Mouse (Mus musculus): ENCODE measurements around the gene Igfbp5. TPM values are rescaled to one million over a fixed set of nuclear protein-coding genes. Genes with fewer than 3 reads are reported as not detected.
A peak's percentile ranks its signal among the peaks of the same experiment; 100 is the strongest.

The Igfbp5 gene
- polyA plus RNA-seq, 1 experiment, result 691 TPM

DNA sequence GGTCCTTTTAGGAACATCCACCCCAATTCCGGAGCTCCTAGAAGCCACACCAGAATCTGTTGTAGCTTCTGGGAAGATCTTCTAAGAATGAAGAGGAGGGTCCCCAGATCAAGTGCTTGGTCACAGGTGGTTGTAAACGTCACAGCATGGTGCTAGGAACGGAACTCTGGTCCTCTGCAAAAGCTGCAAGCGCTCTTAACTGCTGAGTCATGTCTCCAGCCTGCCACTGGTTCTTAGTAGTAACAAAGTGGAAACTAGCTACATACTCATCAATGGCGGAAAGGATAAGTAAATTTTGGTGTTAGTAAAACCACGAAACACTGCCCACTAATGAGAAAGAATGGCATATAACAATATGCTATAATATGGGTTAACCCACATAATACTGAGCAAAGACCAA, 54.7 kb downstream of the Igfbp5 start:
- Histone ChIP-seq H3ac (ENCODE audit: control insufficient read depth, insufficient read length) (no peak overlapping the region), H3K27me3 (ENCODE audit: control insufficient read depth, insufficient read depth, insufficient read length) (no peaks in the 10 kb centered on the region), H3K4me2 (ENCODE audit: low read depth) (no peak overlapping the region)

DNA sequence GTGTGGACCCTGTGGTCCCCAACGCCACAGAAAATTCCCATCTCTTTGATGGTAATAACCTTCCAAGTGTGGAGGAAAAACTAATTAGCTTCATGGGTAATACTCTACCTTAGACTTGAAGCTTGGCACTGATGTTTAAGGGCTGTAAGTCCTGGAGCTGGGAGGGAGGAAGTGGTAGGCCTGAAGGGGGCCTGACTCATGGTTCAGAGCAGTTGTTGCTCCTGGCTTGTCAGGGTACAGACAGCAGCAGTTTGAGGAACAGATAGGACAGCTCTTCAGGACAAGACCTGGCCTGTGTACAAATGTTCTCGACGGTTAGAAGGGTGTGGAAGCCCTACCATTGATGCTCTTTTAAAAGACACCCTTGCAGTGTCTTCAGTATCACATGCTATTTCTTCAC, 59.1 kb downstream of the Igfbp5 start:
- Histone ChIP-seq H3K27me3 (ENCODE audit: control insufficient read depth, insufficient read depth, insufficient read length) (no peaks in the 10 kb centered on the region), H3K4me2 (ENCODE audit: low read depth) (no peak overlapping the region), H3K36me3 (ENCODE audit: control insufficient read depth, insufficient read depth) (no peaks in the 10 kb centered on the region), H3K79me2 (ENCODE audit: control insufficient read depth, insufficient read depth) (no peaks in the 10 kb centered on the region), H3K4me3 (no peak overlapping the region), H3ac (ENCODE audit: control insufficient read depth, insufficient read length) (no peak overlapping the region)
- TF ChIP-seq MYOG (IDR thresholded peaks at IDR 0.05; ENCODE audit: control insufficient read depth in 1 of 3, insufficient read depth in 1 of 3, insufficient read length in 2 of 3, low read depth in 2 of 3) (peak in 1 of 3 experiments; percentile 32), SRF (IDR thresholded peaks at IDR 0.05; ENCODE audit: control insufficient read depth, insufficient read length, low read depth) (no peak), MYOD1 (IDR thresholded peaks at IDR 0.05; ENCODE audit: control insufficient read depth in 1 of 3, insufficient read length in 2 of 3, low read depth in 2 of 3) (peak in 2 of 3 experiments; percentile 25 to 57), USF1 (IDR thresholded peaks at IDR 0.05; ENCODE audit: low read depth) (no peak)

More for the DNA sequence above, 54.7 kb downstream of the Igfbp5 start:
- no peak for TF ChIP-seq E2F4 (IDR thresholded peaks at IDR 0.05; ENCODE audit: insufficient read depth)
- TF ChIP-seq MAX (IDR thresholded peaks at IDR 0.05; ENCODE audit: low read depth), result no peak
- no peak for TF ChIP-seq REST (IDR thresholded peaks at IDR 0.05; ENCODE audit: insufficient read depth, insufficient read length)
- no peak for TF ChIP-seq POLR2A (IDR thresholded peaks at IDR 0.05; ENCODE audit: insufficient read length, low read depth)
- TF ChIP-seq CEBPB (IDR thresholded peaks at IDR 0.05; ENCODE audit: insufficient read depth, poor library complexity, severe bottlenecking), result no peak
- TF ChIP-seq SRF (IDR thresholded peaks at IDR 0.05; ENCODE audit: control insufficient read depth, insufficient read length, low read depth), result no peak
- TF ChIP-seq USF1 (IDR thresholded peaks at IDR 0.05; ENCODE audit: low read depth), result no peak
- no peak for TF ChIP-seq TCF3 (IDR thresholded peaks at IDR 0.05; ENCODE audit: insufficient read length, low read depth)
- no peak for TF ChIP-seq POLR2AphosphoS2 (IDR thresholded peaks at IDR 0.05; ENCODE audit: insufficient read length, low read depth)
- TF ChIP-seq MYOG (IDR thresholded peaks at IDR 0.05; ENCODE audit: control insufficient read depth in 1 of 3, insufficient read depth in 1 of 3, insufficient read length in 2 of 3, low read depth in 2 of 3), result no peak
- TF ChIP-seq TCF12 (IDR thresholded peaks at IDR 0.05; ENCODE audit: insufficient read depth, poor library complexity, severe bottlenecking), result no peak
- no peaks in the 10 kb centered on the region for H3K79me2 ChIP-seq (ENCODE audit: control insufficient read depth, insufficient read depth)
- no peaks in the 10 kb centered on the region for H3K36me3 ChIP-seq (ENCODE audit: control insufficient read depth, insufficient read depth)
- no peak overlapping the region for H3K4me3 ChIP-seq

DNA sequence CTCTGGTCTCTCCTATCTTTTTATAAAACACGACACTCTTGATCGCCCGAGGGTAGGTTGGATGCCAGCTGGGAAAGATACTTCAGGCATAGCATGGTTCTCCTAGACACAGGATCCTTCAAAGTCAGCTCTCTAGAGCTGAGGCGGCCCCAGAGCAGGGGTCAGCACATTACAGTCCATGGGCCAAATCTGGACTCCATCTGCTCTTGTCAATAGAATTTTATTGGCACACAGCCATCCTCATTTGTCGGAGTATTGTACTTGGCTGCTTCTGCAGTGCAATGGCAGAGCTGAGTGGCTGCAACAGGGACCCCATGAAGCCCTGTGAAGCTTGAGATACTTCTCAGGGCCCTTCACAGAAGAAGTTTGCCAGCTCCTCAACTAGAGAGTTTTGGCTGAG, 59.5 kb downstream of the Igfbp5 start:
- Histone ChIP-seq H3ac (ENCODE audit: control insufficient read depth, insufficient read length) (no peak overlapping the region), H3K79me2 (ENCODE audit: control insufficient read depth, insufficient read depth) (no peaks in the 10 kb centered on the region), H3K27me3 (ENCODE audit: control insufficient read depth, insufficient read depth, insufficient read length) (no peaks in the 10 kb centered on the region), H3K36me3 (ENCODE audit: control insufficient read depth, insufficient read depth) (no peaks in the 10 kb centered on the region), H3K4me3 (no peak overlapping the region), H3K4me2 (ENCODE audit: low read depth) (no peak overlapping the region)
- TF ChIP-seq SRF (IDR thresholded peaks at IDR 0.05; ENCODE audit: control insufficient read depth, insufficient read length, low read depth) (no peak), TCF3 (IDR thresholded peaks at IDR 0.05; ENCODE audit: insufficient read length, low read depth) (no peak), MYOG (IDR thresholded peaks at IDR 0.05; ENCODE audit: control insufficient read depth in 1 of 3, insufficient read depth in 1 of 3, insufficient read length in 2 of 3, low read depth in 2 of 3) (no peak), REST (IDR thresholded peaks at IDR 0.05; ENCODE audit: insufficient read depth, insufficient read length) (no peak), MYOD1 (IDR thresholded peaks at IDR 0.05; ENCODE audit: control insufficient read depth in 1 of 3, insufficient read length in 2 of 3, low read depth in 2 of 3) (peak in 2 of 3 experiments; percentile 44 to 64), CEBPB (IDR thresholded peaks at IDR 0.05; ENCODE audit: insufficient read depth, poor library complexity, severe bottlenecking) (no peak), E2F4 (IDR thresholded peaks at IDR 0.05; ENCODE audit: insufficient read depth) (no peak), USF1 (IDR thresholded peaks at IDR 0.05; ENCODE audit: low read depth) (no peak), TCF12 (IDR thresholded peaks at IDR 0.05; ENCODE audit: insufficient read depth, poor library complexity, severe bottlenecking) (no peak)

DNA sequence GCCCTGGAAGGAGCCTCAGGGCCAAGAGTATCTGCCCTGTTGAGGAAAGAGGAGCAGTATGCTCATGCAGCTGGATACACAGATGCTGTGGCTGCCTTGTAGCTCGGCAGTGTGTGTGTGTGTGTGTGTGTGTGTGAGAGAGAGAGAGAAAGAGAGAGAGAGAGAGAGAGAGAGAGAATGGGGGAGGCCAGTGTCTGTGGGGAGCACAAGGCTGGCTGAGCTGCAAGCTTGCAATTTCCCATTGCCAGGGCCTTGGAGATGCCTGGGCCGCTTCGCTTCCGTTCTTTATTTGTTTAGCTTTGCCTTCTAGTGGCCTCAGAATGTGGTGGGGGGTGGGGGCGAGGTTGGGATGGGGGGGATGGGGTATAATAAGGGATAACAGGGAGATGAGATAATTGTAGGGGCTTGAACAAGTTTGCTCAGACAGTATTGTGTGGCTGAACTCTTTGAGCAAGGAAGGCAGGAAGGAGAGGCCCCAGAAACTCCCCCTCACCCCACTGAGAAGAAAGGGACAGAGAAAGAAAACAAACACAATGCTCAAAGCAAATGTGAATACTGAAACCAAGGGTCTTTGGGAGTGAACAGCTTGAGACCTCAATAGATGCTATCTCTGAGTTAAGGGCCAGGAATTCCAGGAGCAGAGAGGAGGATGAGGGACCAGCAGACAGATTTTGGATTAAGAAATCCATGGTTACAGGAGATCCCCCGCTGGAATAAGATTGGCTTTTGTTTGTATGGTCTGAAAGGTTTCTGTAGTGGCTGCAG, 60.9 kb downstream of the Igfbp5 start:
- no peak for TF ChIP-seq REST (IDR thresholded peaks at IDR 0.05; ENCODE audit: insufficient read depth, insufficient read length)
- TF ChIP-seq MYOD1 (IDR thresholded peaks at IDR 0.05; ENCODE audit: control insufficient read depth in 1 of 3, insufficient read length in 2 of 3, low read depth in 2 of 3), result no peak
- TF ChIP-seq POLR2A (IDR thresholded peaks at IDR 0.05; ENCODE audit: insufficient read length, low read depth), result no peak
- no peak for TF ChIP-seq USF1 (IDR thresholded peaks at IDR 0.05; ENCODE audit: low read depth)

DNA sequence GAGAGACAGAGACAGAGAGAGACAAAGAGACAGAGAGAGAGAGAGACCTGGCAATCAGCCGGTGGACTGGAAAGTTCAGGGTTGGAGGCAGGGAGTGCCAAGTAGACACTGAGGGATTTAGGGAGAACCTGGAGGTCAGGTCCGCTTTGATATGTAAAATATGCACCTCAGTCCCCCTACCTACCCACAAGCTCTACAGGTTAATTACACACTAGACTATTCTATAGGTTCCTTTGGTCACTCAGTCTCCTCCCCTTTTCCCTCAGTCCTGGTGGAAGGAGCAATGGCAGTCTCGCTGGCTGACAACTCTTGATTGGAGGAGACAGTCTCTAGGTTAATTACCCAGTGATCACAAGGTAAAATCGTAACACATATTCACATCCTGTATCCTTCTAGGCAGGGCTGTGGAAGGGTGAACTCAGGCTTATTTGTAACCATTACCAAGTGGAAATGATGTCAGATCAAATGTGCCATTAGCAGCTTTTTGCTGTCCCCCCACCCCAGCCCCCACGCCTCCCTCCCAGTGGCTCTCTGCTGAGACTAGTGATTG, 61.5 kb downstream of the Igfbp5 start:
- no peak overlapping the region for H3K4me3 ChIP-seq
- TF ChIP-seq USF1 (IDR thresholded peaks at IDR 0.05; ENCODE audit: low read depth) (no peak), SRF (IDR thresholded peaks at IDR 0.05; ENCODE audit: control insufficient read depth, insufficient read length, low read depth) (no peak), POLR2AphosphoS2 (IDR thresholded peaks at IDR 0.05; ENCODE audit: insufficient read length, low read depth) (no peak), REST (IDR thresholded peaks at IDR 0.05; ENCODE audit: insufficient read depth, insufficient read length) (no peak), MAX (IDR thresholded peaks at IDR 0.05; ENCODE audit: low read depth) (no peak), MYOG (IDR thresholded peaks at IDR 0.05; ENCODE audit: control insufficient read depth in 1 of 3, insufficient read depth in 1 of 3, insufficient read length in 2 of 3, low read depth in 2 of 3) (no peak), MYOD1 (IDR thresholded peaks at IDR 0.05; ENCODE audit: control insufficient read depth in 1 of 3, insufficient read length in 2 of 3, low read depth in 2 of 3) (no peak), CEBPB (IDR thresholded peaks at IDR 0.05; ENCODE audit: insufficient read depth, poor library complexity, severe bottlenecking) (no peak), POLR2A (IDR thresholded peaks at IDR 0.05; ENCODE audit: insufficient read length, low read depth) (no peak), E2F4 (IDR thresholded peaks at IDR 0.05; ENCODE audit: insufficient read depth) (no peak), TCF12 (IDR thresholded peaks at IDR 0.05; ENCODE audit: insufficient read depth, poor library complexity, severe bottlenecking) (no peak), TCF3 (IDR thresholded peaks at IDR 0.05; ENCODE audit: insufficient read length, low read depth) (no peak)
- H3ac ChIP-seq (ENCODE audit: control insufficient read depth, insufficient read length), result no peak overlapping the region
- H3K36me3 ChIP-seq (ENCODE audit: control insufficient read depth, insufficient read depth), result no peaks in the 10 kb centered on the region
- H3K79me2 ChIP-seq (ENCODE audit: control insufficient read depth, insufficient read depth), result no peaks in the 10 kb centered on the region
- no peaks in the 10 kb centered on the region for H3K27me3 ChIP-seq (ENCODE audit: control insufficient read depth, insufficient read depth, insufficient read length)
- H3K4me2 ChIP-seq (ENCODE audit: low read depth), result no peak overlapping the region

More for the DNA sequence above, 60.9 kb downstream of the Igfbp5 start:
- no peaks in the 10 kb centered on the region for H3K27me3 ChIP-seq (ENCODE audit: control insufficient read depth, insufficient read depth, insufficient read length)
- H3K36me3 ChIP-seq (ENCODE audit: control insufficient read depth, insufficient read depth), result no peaks in the 10 kb centered on the region
- H3K4me3 ChIP-seq, result no peak overlapping the region
- H3K4me2 ChIP-seq (ENCODE audit: low read depth), result no peak overlapping the region
- no peak overlapping the region for H3ac ChIP-seq (ENCODE audit: control insufficient read depth, insufficient read length)
- no peaks in the 10 kb centered on the region for H3K79me2 ChIP-seq (ENCODE audit: control insufficient read depth, insufficient read depth)
